Mouse (Mus musculus): Measurements from ENCODE around the gene Noc2l.

DNA sequence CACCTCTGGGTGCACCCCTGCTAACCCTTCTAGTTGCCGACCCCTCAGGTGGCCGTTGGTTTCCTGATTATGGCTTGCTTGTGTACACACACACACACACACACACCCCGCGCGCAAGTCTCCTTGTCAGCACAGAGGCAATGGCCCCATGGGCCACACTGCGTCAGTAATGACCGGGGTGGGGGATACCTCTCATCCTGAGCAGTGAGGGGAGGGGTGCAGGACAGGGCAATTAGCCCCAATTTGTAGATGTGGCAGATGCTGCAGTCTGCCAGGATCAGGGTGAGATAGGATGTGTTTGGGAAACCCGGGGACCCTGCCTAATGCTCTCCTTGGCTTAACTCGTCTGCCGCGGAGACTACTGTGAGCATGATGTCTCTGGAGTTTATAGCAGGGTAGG lies 13.8 kb downstream of the Noc2l start:
- TF ChIP-seq NELFE (IDR thresholded peaks at IDR 0.05; ENCODE audit: low read depth, low read length) = no peak
- TF ChIP-seq CTCF (IDR thresholded peaks at IDR 0.05 in 2 of 3, conservative IDR thresholded peaks at IDR 0.05 in 1 of 3; ENCODE audit: control insufficient read depth in 1 of 3, insufficient read depth in 1 of 3, low read depth in 2 of 3, low read length in 3 of 3, poor library complexity in 1 of 3, severe bottlenecking in 1 of 3) = no peak
- no peak for TF ChIP-seq ZC3H11A (IDR thresholded peaks at IDR 0.05; ENCODE audit: low read depth, low read length)
- peak in 1 of 2 experiments; percentile 33; a peak in 1 of 4 replicates for TF ChIP-seq POLR2A (IDR thresholded peaks at IDR 0.05; ENCODE audit: control insufficient read depth in 1 of 2, insufficient read depth in 1 of 2, low read depth in 1 of 2, low read length in 2 of 2, poor library complexity in 1 of 2)
- TF ChIP-seq JUND (IDR thresholded peaks at IDR 0.05; ENCODE audit: low read depth, low read length) = no peak
- TF ChIP-seq TBP (IDR thresholded peaks at IDR 0.05; ENCODE audit: low read depth, low read length) = no peak
- no peak for TF ChIP-seq TCF12 (IDR thresholded peaks at IDR 0.05; ENCODE audit: low read depth, low read length)
- TF ChIP-seq BHLHE40 (IDR thresholded peaks at IDR 0.05; ENCODE audit: borderline replicate concordance, low read depth, low read length) = no peak
- no peak for TF ChIP-seq ETS1 (IDR thresholded peaks at IDR 0.05; ENCODE audit: low read depth, low read length)
- no peak for TF ChIP-seq EP300 (IDR thresholded peaks at IDR 0.05; ENCODE audit: low read depth in 1 of 2, low read length in 2 of 2)
- no peak for TF ChIP-seq MEF2A (IDR thresholded peaks at IDR 0.05; ENCODE audit: extremely low read depth, insufficient replicate concordance, low read depth, low read length, poor library complexity, severe bottlenecking)

Measured in MEL (cell line).